Mouse (Mus musculus): ENCODE data around the gene Pakap. TPM values are rescaled to one million over a fixed set of nuclear protein-coding genes. Genes with fewer than 3 reads are reported as not detected.

Pakap gene
- polyA plus RNA-seq, 1 experiment = 0.78 TPM

DNA sequence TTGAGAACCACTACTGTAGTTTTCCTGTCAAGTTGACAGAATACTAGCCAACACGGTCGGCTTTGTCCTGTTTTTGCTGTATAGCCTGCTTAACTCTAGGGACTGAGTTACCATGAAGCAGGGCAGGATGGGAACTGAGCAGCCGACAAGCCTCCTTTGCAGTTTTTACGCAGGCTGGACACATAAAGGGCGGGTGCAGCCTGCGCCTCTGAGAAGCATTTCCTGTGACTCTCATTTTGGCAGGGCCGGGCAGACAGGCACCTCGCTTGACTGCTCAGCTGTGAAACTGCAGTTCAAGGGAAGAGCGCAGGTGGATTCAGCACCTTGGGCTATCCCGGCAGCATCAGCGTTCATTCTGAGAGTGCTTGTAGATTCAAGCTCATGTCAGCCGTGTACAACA lies 113.5 kb downstream of the Pakap start:
- H3K4me1 ChIP-seq (ENCODE audit: control insufficient read depth, insufficient read depth, low read length) = peaks cover 6% of the 10 kb centered on the region; the same call in 1 of the 2 replicates
- no peak overlapping the region for H3K4me3 ChIP-seq (ENCODE audit: insufficient read depth, low read depth, low read length)
- no peak for TF ChIP-seq CTCF (conservative IDR thresholded peaks at IDR 0.05; ENCODE audit: insufficient read depth, insufficient read length, low read depth, low read length)
- TF ChIP-seq POLR2A (IDR thresholded peaks at IDR 0.05; ENCODE audit: low read depth, low read length) = no peak
- peak; percentile 96 for DNase-seq
- H3K27ac ChIP-seq (ENCODE audit: insufficient read depth, low read depth, low read length) = peak overlapping the region; percentile 43; the same call in 1 of the 2 replicates
- WGBS = 7% methylated on average over 12 of the region's 12 CpGs
- no peaks in the 10 kb centered on the region for H3K27me3 ChIP-seq (replicated peaks; ENCODE audit: control insufficient read depth, insufficient read depth, low read length)
- H3K36me3 ChIP-seq (ENCODE audit: control insufficient read depth, insufficient read depth, low read length) = no peaks in the 10 kb centered on the region

- DNase-seq = no peak
- no peaks in the 10 kb centered on the region for H3K36me3 ChIP-seq (ENCODE audit: control insufficient read depth, insufficient read depth, low read length)
- no peak overlapping the region for H3K4me3 ChIP-seq (ENCODE audit: insufficient read depth, low read depth, low read length)
- 82% methylated on average over 2 of the region's 2 CpGs for WGBS
- no peaks in the 10 kb centered on the region for H3K27me3 ChIP-seq (replicated peaks; ENCODE audit: control insufficient read depth, insufficient read depth, low read length)
- TF ChIP-seq CTCF (conservative IDR thresholded peaks at IDR 0.05; ENCODE audit: insufficient read depth, insufficient read length, low read depth, low read length) = no peak
- no peak for TF ChIP-seq POLR2A (IDR thresholded peaks at IDR 0.05; ENCODE audit: low read depth, low read length)
- H3K27ac ChIP-seq (ENCODE audit: insufficient read depth, low read depth, low read length) = no peak overlapping the region
- peaks cover 6% of the 10 kb centered on the region; the same call in 1 of the 2 replicates for H3K4me1 ChIP-seq (ENCODE audit: control insufficient read depth, insufficient read depth, low read length)
Observed at GRCm38 (mm10) chr4:57682341-57682740, 114.4 kb downstream of the Pakap start.

GRCm38 (mm10) chr4:57682944-57683343 lies 115.0 kb downstream of the Pakap start:
- 95% methylated on average over 11 of the region's 11 CpGs for WGBS
- no peak for TF ChIP-seq CTCF (conservative IDR thresholded peaks at IDR 0.05; ENCODE audit: insufficient read depth, insufficient read length, low read depth, low read length)
- no peak for TF ChIP-seq POLR2A (IDR thresholded peaks at IDR 0.05; ENCODE audit: low read depth, low read length)

DNA sequence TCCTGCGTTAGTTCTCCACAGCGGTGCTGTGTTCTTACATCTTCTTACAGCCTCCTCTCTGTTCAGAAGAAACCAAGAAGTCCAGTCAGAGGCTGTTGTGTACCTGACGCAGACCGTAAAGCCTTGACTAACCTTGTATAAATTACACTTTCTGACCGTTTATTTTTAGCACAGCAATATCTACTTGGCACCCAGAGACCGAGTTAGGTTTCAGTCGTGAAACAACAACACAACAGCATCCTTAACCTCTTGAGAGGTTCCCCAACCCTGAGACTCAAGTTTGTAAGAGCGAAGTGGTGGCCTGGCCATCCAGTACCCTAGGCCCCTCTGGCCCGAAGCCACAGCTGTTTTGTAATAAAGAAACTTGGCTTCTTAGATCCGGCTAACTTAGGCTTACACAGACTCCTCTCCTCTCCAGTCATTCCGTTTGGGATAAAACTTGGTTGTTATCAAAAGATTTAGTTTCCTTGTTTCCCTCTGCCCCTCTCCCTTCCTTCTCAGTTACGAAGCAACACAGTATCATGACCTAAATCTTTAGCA lies 116.8 kb downstream of the Pakap start:
- H3K27ac ChIP-seq (ENCODE audit: insufficient read depth, low read depth, low read length) = no peak overlapping the region
- H3K27me3 ChIP-seq (replicated peaks; ENCODE audit: control insufficient read depth, insufficient read depth, low read length) = no peaks in the 10 kb centered on the region
- H3K4me1 ChIP-seq (ENCODE audit: control insufficient read depth, insufficient read depth, low read length) = peaks cover 6% of the 10 kb centered on the region; the same call in 1 of the 2 replicates
- DNase-seq = no peak
- TF ChIP-seq CTCF (conservative IDR thresholded peaks at IDR 0.05; ENCODE audit: insufficient read depth, insufficient read length, low read depth, low read length) (no peak), POLR2A (IDR thresholded peaks at IDR 0.05; ENCODE audit: low read depth, low read length) (no peak)
- H3K36me3 ChIP-seq (ENCODE audit: control insufficient read depth, insufficient read depth, low read length) = no peaks in the 10 kb centered on the region
- WGBS = 58% methylated on average over 12 of the region's 12 CpGs
- no peak overlapping the region for H3K4me3 ChIP-seq (ENCODE audit: insufficient read depth, low read depth, low read length)

More at GRCm38 (mm10) chr4:57682944-57683343, 115.0 kb downstream of the Pakap start:
- Histone ChIP-seq H3K36me3 (ENCODE audit: control insufficient read depth, insufficient read depth, low read length) (no peaks in the 10 kb centered on the region), H3K4me1 (ENCODE audit: control insufficient read depth, insufficient read depth, low read length) (peaks cover 6% of the 10 kb centered on the region; the same call in 1 of the 2 replicates), H3K4me3 (ENCODE audit: insufficient read depth, low read depth, low read length) (no peak overlapping the region), H3K27ac (ENCODE audit: insufficient read depth, low read depth, low read length) (no peak overlapping the region), H3K27me3 (replicated peaks; ENCODE audit: control insufficient read depth, insufficient read depth, low read length) (no peaks in the 10 kb centered on the region)
- no peak for DNase-seq

DNA sequence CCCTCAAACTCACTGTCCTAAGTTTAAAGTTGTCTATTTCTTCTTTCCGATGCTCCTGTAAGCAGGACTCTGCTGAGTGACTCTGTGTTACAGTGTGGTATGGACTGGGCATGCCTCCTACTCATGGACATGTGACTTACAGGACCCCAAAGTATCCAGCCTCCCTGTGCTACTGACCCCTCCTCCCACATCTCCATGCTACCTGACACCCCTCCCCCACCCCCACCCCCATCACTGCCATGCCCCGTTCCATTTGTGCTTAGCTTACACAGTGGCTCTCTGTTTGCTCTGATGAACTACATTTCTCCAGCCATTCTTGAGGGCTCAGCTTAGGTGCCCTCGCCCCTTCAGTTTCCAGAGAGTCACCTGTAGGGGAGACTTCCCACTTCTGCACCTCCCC lies 118.8 kb downstream of the Pakap start:
- peaks cover 3% of the 10 kb centered on the region; the same call in 1 of the 2 replicates for H3K4me1 ChIP-seq (ENCODE audit: control insufficient read depth, insufficient read depth, low read length)
- no peaks in the 10 kb centered on the region for H3K27me3 ChIP-seq (replicated peaks; ENCODE audit: control insufficient read depth, insufficient read depth, low read length)
- H3K36me3 ChIP-seq (ENCODE audit: control insufficient read depth, insufficient read depth, low read length) = no peaks in the 10 kb centered on the region
- no peak for DNase-seq
- H3K27ac ChIP-seq (ENCODE audit: insufficient read depth, low read depth, low read length) = no peak overlapping the region
- H3K4me3 ChIP-seq (ENCODE audit: insufficient read depth, low read depth, low read length) = no peak overlapping the region
- no peak for TF ChIP-seq POLR2A (IDR thresholded peaks at IDR 0.05; ENCODE audit: low read depth, low read length)
- TF ChIP-seq CTCF (conservative IDR thresholded peaks at IDR 0.05; ENCODE audit: insufficient read depth, insufficient read length, low read depth, low read length) = no peak
- WGBS = 79% methylated on average over 3 of the region's 3 CpGs

GRCm38 (mm10) chr4:57687583-57687982 lies 119.6 kb downstream of the Pakap start:
- no peak overlapping the region for H3K4me3 ChIP-seq (ENCODE audit: insufficient read depth, low read depth, low read length)
- H3K27me3 ChIP-seq (replicated peaks; ENCODE audit: control insufficient read depth, insufficient read depth, low read length) = no peaks in the 10 kb centered on the region
- no peak for DNase-seq
- WGBS = 89% methylated on average over 3 of the region's 3 CpGs
- no peaks in the 10 kb centered on the region for H3K4me1 ChIP-seq (ENCODE audit: control insufficient read depth, insufficient read depth, low read length)
- no peaks in the 10 kb centered on the region for H3K36me3 ChIP-seq (ENCODE audit: control insufficient read depth, insufficient read depth, low read length)
- TF ChIP-seq CTCF (conservative IDR thresholded peaks at IDR 0.05; ENCODE audit: insufficient read depth, insufficient read length, low read depth, low read length) (no peak), POLR2A (IDR thresholded peaks at IDR 0.05; ENCODE audit: low read depth, low read length) (no peak)
- no peak overlapping the region for H3K27ac ChIP-seq (ENCODE audit: insufficient read depth, low read depth, low read length)

GRCm38 (mm10) chr4:57688131-57688530 lies 120.2 kb downstream of the Pakap start:
- Histone ChIP-seq H3K27me3 (replicated peaks; ENCODE audit: control insufficient read depth, insufficient read depth, low read length) (no peaks in the 10 kb centered on the region), H3K27ac (ENCODE audit: insufficient read depth, low read depth, low read length) (no peak overlapping the region), H3K36me3 (ENCODE audit: control insufficient read depth, insufficient read depth, low read length) (no peaks in the 10 kb centered on the region), H3K4me1 (ENCODE audit: control insufficient read depth, insufficient read depth, low read length) (no peaks in the 10 kb centered on the region), H3K4me3 (ENCODE audit: insufficient read depth, low read depth, low read length) (no peak overlapping the region)
- TF ChIP-seq POLR2A (IDR thresholded peaks at IDR 0.05; ENCODE audit: low read depth, low read length) (no peak), CTCF (conservative IDR thresholded peaks at IDR 0.05; ENCODE audit: insufficient read depth, insufficient read length, low read depth, low read length) (no peak)
- DNase-seq = no peak
- WGBS = 74% methylated on average over 9 of the region's 9 CpGs
